Mouse (Mus musculus): ENCODE measurements around the gene Ltbp4.

DNA sequence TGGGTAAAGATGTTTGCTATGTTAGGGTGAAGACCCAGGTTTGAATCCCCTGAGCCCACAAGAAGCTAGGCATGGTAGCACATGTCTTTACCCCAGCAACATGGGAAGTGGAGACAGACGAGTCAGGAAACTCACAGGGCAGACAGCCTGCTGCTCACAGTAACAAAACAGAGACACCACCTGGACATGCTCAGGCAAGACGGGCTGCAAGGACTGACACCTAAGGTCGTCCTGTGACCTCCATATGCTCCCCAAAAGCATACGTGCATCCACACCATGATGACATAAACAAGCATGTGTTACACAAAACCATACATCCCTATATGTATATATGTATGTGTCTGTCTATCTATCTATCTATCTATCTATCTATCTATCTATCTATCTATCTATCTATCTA lies 44.1 kb upstream of the Ltbp4 start:
- TF ChIP-seq POLR2A (IDR thresholded peaks at IDR 0.05; ENCODE audit: borderline replicate concordance, insufficient read depth, low read length): no peak
- TF ChIP-seq CTCF (IDR thresholded peaks at IDR 0.05; ENCODE audit: borderline replicate concordance, insufficient read depth, low read depth, low read length): no peak

Measured in cerebellum, adult 2 months (tissue).